Mouse (Mus musculus): ENCODE measurements around the gene Cd34. TPM values are rescaled to one million over a fixed set of nuclear protein-coding genes. Genes with fewer than 3 reads are reported as not detected.

Gene Cd34
- polyA plus RNA-seq, 1 experiment from 2014 or later, result 31.8 TPM

DNA sequence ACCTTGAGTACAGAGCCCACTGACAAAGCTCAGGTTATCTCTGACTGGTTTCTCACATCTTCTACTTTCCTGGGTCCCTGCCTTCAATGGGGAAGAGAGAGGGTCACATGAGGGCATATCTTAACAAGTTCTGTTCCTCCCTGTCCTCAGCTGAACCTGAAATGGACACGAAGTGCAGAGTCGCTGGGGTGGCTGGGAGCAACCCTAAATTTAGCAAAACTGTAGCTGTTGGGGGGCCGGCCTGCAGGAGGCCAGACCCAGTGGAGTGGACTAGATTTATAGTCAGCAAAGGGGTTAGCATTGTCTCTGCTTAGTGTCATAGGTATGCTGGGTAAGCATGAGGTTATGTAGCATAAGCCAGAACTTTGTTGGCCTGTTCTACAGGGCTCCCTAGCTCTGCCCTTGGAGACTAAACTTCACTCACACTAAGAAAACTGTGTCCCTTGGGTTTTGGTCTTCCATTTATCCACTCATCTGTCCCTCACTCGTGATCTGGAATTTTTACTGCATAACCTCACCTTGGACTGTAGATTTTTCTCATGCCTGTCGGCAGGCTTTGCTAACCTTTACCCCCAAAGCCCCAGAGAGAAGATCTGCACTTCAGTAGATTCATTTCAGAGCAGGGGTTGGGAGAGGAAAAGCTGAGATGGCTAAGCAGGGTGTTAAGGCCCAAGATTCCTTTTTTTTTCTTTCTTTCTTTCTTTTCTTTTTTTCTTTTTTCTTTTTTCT, 54.1 kb downstream of the Cd34 start:
- no peak for ATAC-seq
- H3K9me3 ChIP-seq (replicated peaks), result no peaks in the 10 kb centered on the region
- H3K4me3 ChIP-seq, result no peak overlapping the region
- no peak overlapping the region for H3K9ac ChIP-seq
- no peak overlapping the region for H3K27ac ChIP-seq
- no peaks in the 10 kb centered on the region for H3K27me3 ChIP-seq
- H3K4me1 ChIP-seq, result no peaks in the 10 kb centered on the region
- no peak overlapping the region for H3K4me2 ChIP-seq
- no peaks in the 10 kb centered on the region for H3K36me3 ChIP-seq (ENCODE audit: poor library complexity, severe bottlenecking)
- WGBS, result 89% methylated on average over 5 of the region's 5 CpGs

DNA sequence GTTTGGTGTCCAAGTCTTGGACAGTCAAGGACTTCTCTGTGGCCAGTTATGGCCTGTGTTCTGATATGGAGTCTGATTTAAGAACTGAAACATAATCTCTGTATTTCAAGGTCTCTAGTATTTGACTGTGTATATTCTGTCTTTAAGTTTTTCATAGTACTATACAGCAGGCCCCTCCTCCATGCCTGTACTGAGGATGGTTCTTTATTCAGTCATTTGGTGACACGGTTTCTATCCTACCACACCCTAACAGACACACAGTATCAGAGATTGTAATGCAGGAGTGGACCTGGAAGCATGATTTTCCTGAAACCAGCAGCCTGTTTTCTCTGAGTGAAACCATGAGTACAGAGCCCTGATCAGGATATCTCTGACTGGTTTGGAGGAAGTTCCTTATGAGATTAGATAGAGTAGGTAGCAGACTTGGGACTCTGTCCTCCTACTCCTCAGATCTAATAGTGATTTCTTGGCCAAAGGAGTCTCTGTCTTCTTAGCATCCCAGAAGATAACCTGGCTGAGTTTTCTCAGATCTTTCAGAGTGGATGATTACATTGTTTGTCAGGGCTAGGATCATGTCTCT, 54.9 kb downstream of the Cd34 start:
- WGBS, result 90% methylated on average over 1 of the region's 1 CpGs
- Histone ChIP-seq H3K27me3 (no peaks in the 10 kb centered on the region), H3K4me2 (no peak overlapping the region), H3K27ac (no peak overlapping the region), H3K9me3 (replicated peaks) (no peaks in the 10 kb centered on the region), H3K36me3 (ENCODE audit: poor library complexity, severe bottlenecking) (no peaks in the 10 kb centered on the region), H3K9ac (no peak overlapping the region), H3K4me1 (no peaks in the 10 kb centered on the region), H3K4me3 (no peak overlapping the region)
- ATAC-seq, result no peak

DNA sequence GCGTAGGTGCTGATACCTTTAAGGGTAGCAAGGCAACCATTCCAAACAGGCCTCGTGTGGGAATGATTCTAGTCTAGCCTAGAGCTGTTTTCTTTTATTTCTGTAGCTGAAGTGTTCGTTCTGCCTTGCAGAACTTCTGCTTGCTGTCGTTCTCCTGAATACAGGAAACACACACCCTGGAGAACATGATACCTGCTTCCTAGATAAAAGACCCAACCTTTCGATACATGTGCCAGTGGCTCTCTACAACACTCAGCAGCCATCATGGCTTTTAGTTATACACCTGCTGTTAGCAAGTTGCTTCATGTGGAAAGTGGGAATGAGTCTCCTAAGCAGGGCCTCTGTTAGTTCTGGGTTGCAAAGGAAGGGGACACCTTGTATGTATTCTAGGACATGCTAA, 55.6 kb downstream of the Cd34 start:
- H3K27me3 ChIP-seq, result no peaks in the 10 kb centered on the region
- no peak overlapping the region for H3K4me3 ChIP-seq
- ATAC-seq, result no peak
- no peaks in the 10 kb centered on the region for H3K36me3 ChIP-seq (ENCODE audit: poor library complexity, severe bottlenecking)
- WGBS, result 79% methylated on average over 5 of the region's 5 CpGs
- no peak overlapping the region for H3K9ac ChIP-seq
- H3K4me2 ChIP-seq, result no peak overlapping the region
- no peak overlapping the region for H3K27ac ChIP-seq
- H3K9me3 ChIP-seq (replicated peaks), result no peaks in the 10 kb centered on the region
- no peaks in the 10 kb centered on the region for H3K4me1 ChIP-seq

DNA sequence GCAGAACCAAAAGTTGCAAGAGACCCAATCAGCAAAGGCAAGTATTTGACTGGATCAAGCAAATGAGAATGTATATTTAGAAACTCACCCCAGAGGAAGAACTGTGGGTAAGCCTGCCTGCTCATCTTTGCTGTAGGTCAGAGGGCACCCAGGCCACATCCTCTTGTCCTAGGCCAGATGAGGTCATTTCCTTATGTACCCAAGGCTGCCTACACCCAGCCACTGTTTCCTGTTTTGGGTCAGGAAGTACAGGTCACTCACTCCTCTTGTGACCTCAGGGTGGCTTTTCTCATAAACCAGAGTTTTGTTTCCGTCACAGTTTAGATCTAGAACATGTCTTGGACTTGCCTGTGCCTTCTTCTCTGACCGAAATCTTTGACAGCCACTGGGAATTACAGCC, 56.6 kb downstream of the Cd34 start:
- H3K27me3 ChIP-seq, result no peaks in the 10 kb centered on the region
- ATAC-seq, result no peak
- H3K27ac ChIP-seq, result no peak overlapping the region
- H3K9me3 ChIP-seq (replicated peaks), result no peaks in the 10 kb centered on the region
- no peaks in the 10 kb centered on the region for H3K4me1 ChIP-seq
- WGBS, result 94% methylated on average over 2 of the region's 2 CpGs
- H3K4me2 ChIP-seq, result no peak overlapping the region
- H3K36me3 ChIP-seq (ENCODE audit: poor library complexity, severe bottlenecking), result no peaks in the 10 kb centered on the region
- H3K4me3 ChIP-seq, result no peak overlapping the region
- H3K9ac ChIP-seq, result no peak overlapping the region

DNA sequence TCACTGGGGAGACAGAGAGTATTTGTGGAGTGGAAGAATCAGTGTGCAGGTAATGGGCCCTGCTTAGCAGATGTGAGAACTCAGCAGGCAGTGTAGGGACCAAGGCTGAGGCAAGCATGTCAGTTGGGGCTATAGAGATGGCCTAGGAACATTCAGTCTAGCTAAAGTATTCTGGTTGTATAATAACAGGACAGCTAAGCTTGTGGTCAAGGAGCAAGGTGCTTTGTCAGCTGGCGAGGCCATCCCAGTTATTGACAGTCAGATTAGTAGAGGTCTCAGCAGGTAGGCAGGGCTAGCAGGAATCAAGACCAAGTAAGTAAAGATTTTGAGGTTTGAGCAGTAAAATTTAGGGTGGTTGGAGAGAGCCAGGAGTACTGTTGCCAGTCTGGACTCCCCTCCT, 59.8 kb downstream of the Cd34 start:
- ATAC-seq, result no peak
- no peak overlapping the region for H3K9ac ChIP-seq
- 89% methylated on average over 1 of the region's 1 CpGs for WGBS

DNA sequence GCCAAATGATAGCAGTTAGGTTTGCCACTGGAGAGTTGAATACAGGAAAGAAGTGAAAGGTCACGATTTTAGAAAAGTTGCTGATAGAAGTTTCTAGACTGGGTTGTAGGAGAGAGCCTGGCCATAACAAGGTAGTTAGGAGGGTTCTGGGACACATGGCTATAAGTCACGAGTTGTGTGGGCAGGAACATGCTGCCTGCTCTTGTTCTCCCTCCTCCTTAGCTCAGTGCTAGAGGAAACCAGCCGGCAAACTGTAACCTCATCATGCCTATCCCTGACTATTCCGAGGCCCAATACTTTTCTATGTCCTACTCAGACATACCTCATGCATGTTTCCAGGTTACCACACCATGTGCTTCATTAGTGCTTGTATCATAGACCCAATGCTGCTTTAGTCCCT, 64.7 kb downstream of the Cd34 start:
- no peak for ATAC-seq
- no peak overlapping the region for H3K27ac ChIP-seq
- no peak overlapping the region for H3K9ac ChIP-seq
- H3K4me1 ChIP-seq, result peaks cover 8% of the 10 kb centered on the region; the same call in 1 of the 2 replicates
- H3K9me3 ChIP-seq (replicated peaks), result no peaks in the 10 kb centered on the region
- H3K4me3 ChIP-seq, result no peak overlapping the region
- 84% methylated on average over 4 of the region's 4 CpGs for WGBS
- no peak overlapping the region for H3K4me2 ChIP-seq
- H3K27me3 ChIP-seq, result no peaks in the 10 kb centered on the region
- H3K36me3 ChIP-seq (ENCODE audit: poor library complexity, severe bottlenecking), result no peaks in the 10 kb centered on the region

More for the DNA sequence above, 59.8 kb downstream of the Cd34 start:
- Histone ChIP-seq H3K36me3 (ENCODE audit: poor library complexity, severe bottlenecking) (no peaks in the 10 kb centered on the region), H3K9me3 (replicated peaks) (no peaks in the 10 kb centered on the region), H3K4me1 (peaks cover under 1% of the 10 kb centered on the region; the same call in 1 of the 2 replicates), H3K4me3 (no peak overlapping the region), H3K27me3 (no peaks in the 10 kb centered on the region), H3K27ac (no peak overlapping the region), H3K4me2 (no peak overlapping the region)

DNA sequence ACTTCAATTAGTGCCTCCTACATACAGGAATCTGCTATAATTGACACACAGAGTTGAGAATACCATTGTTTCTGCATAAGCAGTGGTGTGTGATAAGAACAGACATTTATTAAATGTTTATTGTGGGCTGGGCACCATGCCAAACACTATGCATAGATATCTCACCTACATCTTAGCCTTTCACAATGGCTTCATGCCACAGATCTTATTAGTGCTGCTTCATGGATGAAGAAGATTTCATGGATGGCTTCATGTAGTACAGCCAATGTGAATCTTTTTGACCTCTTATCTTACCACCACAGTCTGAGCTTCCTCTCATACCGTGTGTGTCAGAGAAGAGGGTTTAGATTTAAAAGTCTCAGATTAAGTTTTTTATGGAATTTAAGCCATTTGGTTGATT, 65.6 kb downstream of the Cd34 start:
- ATAC-seq, result no peak
- Histone ChIP-seq H3K4me3 (no peak overlapping the region), H3K4me1 (peaks cover 8% of the 10 kb centered on the region; the same call in 1 of the 2 replicates)

DNA sequence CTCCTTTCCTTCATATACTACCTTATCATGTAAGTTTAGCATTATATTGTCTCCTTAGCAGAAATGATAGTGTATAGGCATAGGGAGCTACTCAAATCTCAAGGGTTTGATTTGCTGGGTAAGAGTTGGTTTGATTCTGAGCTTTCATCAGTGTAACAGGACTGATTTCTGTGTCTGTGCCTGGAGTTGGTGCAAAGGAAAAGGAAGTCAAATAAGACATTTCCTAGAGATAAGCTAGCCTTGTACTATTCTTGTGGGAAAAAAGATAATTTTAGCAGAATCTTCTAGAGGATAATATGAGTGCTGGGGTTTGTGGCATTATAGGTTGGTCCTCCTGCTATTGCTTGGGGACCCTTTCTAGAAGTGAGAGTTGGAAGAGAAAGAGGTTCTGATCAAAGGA, 67.6 kb downstream of the Cd34 start:
- no peaks in the 10 kb centered on the region for H3K36me3 ChIP-seq (ENCODE audit: poor library complexity, severe bottlenecking)
- no peaks in the 10 kb centered on the region for H3K9me3 ChIP-seq (replicated peaks)
- no peak for ATAC-seq

More for the DNA sequence above, 65.6 kb downstream of the Cd34 start:
- Histone ChIP-seq H3K9ac (no peak overlapping the region), H3K4me2 (no peak overlapping the region), H3K36me3 (ENCODE audit: poor library complexity, severe bottlenecking) (no peaks in the 10 kb centered on the region), H3K27me3 (no peaks in the 10 kb centered on the region), H3K27ac (no peak overlapping the region), H3K9me3 (replicated peaks) (no peaks in the 10 kb centered on the region)
- WGBS, result 76% methylated on average over 1 of the region's 1 CpGs

More for the DNA sequence above, 67.6 kb downstream of the Cd34 start:
- Histone ChIP-seq H3K4me2 (no peak overlapping the region), H3K9ac (no peak overlapping the region), H3K4me3 (no peak overlapping the region), H3K27ac (no peak overlapping the region), H3K4me1 (peaks cover 8% of the 10 kb centered on the region; the same call in 1 of the 2 replicates), H3K27me3 (no peaks in the 10 kb centered on the region)

Other genes with a start within 250 kb of the Cd34 start
- gene Cd46, start 153.4 kb downstream of the Cd34 start, polyA plus RNA-seq (2015; fragmentation: Nextera tagmentation; extraction: Ambion mirVana), result 1.2 and 1.3 TPM in 2 replicates
- gene Cr1l, start 192.8 kb downstream of the Cd34 start, polyA plus RNA-seq (2015; fragmentation: Nextera tagmentation; extraction: Ambion mirVana), result 41.3 and 41.6 TPM in 2 replicates
- gene Cr2, start 237.9 kb downstream of the Cd34 start, polyA plus RNA-seq (2015; fragmentation: Nextera tagmentation; extraction: Ambion mirVana), result 0.30 and 0.46 TPM in 2 replicates

Data from forebrain, embryonic 13.5 days (tissue).